Mouse (Mus musculus) heart, adult 11 months (tissue): ENCODE measurements around the gene Ess2.
A peak's percentile ranks its signal among the peaks of the same experiment; 100 is the strongest.
"Not testable (repeated sequence)": the region's sequence is repeated elsewhere in the genome, so short reads cannot be mapped to it uniquely, and the experiment has no call there.

Source experiments
- DNase-seq: peaks from one replicate; pipeline ENCODE4 v3.0.0; 2022

Gene Ess2

GRCm38 (mm10) chr16:17911052-17911595, at the start of gene Ess2:
Gene Ess2, minus strand, starts transcription at chr16:17911348.
- DNase-seq: peak; percentile 100

- not testable (repeated sequence) for DNase-seq
Measured at GRCm38 (mm10) chr16:17956052-17956638, 45.0 kb upstream of the Ess2 start.

GRCm38 (mm10) chr16:17951618-17952017, 40.5 kb upstream of the Ess2 start:
- peak; percentile 41 for DNase-seq

- DNase-seq: peak; percentile 63
Measured at GRCm38 (mm10) chr16:17950068-17950467, 38.9 kb upstream of the Ess2 start.

- DNase-seq: peak; percentile 73
Measured at GRCm38 (mm10) chr16:17949421-17949877, 38.3 kb upstream of the Ess2 start.

- DNase-seq: peak; percentile 85
Measured at GRCm38 (mm10) chr16:17945081-17945831, 34.1 kb upstream of the Ess2 start.

- DNase-seq: peak; percentile 54
Measured at GRCm38 (mm10) chr16:17943466-17943865, 32.3 kb upstream of the Ess2 start.

- peak; percentile 83 for DNase-seq
Measured at GRCm38 (mm10) chr16:17939255-17939751, 28.2 kb upstream of the Ess2 start.

- peak; percentile 90 for DNase-seq
Measured at GRCm38 (mm10) chr16:17938821-17939220, 27.7 kb upstream of the Ess2 start.

GRCm38 (mm10) chr16:17938187-17938586, 27.0 kb upstream of the Ess2 start:
- peak; percentile 55 for DNase-seq

- DNase-seq: peak; percentile 93
Measured at GRCm38 (mm10) chr16:17936776-17937175, 25.6 kb upstream of the Ess2 start.

- peak; percentile 82 for DNase-seq
Measured at GRCm38 (mm10) chr16:17934445-17934910, 23.3 kb upstream of the Ess2 start.

GRCm38 (mm10) chr16:17933594-17934444, 22.7 kb upstream of the Ess2 start:
- DNase-seq: peak; percentile 87

GRCm38 (mm10) chr16:17931906-17932460, 20.8 kb upstream of the Ess2 start:
- peak; percentile 76 for DNase-seq

- peak; percentile 81 for DNase-seq
Measured at GRCm38 (mm10) chr16:17929631-17930030, 18.5 kb upstream of the Ess2 start.

GRCm38 (mm10) chr16:17929211-17929610, 18.1 kb upstream of the Ess2 start:
- peak; percentile 91 for DNase-seq

- DNase-seq: peak; percentile 98
Measured at GRCm38 (mm10) chr16:17928627-17929104, 17.5 kb upstream of the Ess2 start.

- peak; percentile 98 for DNase-seq
Measured at GRCm38 (mm10) chr16:17928087-17928580, 17.0 kb upstream of the Ess2 start, which contains the start of gene Slc25a1. Gene Slc25a1, minus strand, starts transcription at chr16:17928219.

GRCm38 (mm10) chr16:17927351-17928082, 16.4 kb upstream of the Ess2 start:
- DNase-seq: no peak

- no peak for DNase-seq
Measured at GRCm38 (mm10) chr16:17922163-17922538, 11.0 kb upstream of the Ess2 start.
